Mouse (Mus musculus) cerebellum, postnatal 25 days (tissue): ENCODE data around the gene Sgo2b.
"Not testable (repeated sequence)": the region's sequence is repeated elsewhere in the genome, so short reads cannot be mapped to it uniquely, and the experiment has no call there.

Experiments
- DNase-seq, 2 experiments: peaks; one replicate each; pipeline ENCODE4 v3.0.0; 2021; ENCODE audit warnings: mixed read lengths in 2 of 2

The Sgo2b gene

DNA sequence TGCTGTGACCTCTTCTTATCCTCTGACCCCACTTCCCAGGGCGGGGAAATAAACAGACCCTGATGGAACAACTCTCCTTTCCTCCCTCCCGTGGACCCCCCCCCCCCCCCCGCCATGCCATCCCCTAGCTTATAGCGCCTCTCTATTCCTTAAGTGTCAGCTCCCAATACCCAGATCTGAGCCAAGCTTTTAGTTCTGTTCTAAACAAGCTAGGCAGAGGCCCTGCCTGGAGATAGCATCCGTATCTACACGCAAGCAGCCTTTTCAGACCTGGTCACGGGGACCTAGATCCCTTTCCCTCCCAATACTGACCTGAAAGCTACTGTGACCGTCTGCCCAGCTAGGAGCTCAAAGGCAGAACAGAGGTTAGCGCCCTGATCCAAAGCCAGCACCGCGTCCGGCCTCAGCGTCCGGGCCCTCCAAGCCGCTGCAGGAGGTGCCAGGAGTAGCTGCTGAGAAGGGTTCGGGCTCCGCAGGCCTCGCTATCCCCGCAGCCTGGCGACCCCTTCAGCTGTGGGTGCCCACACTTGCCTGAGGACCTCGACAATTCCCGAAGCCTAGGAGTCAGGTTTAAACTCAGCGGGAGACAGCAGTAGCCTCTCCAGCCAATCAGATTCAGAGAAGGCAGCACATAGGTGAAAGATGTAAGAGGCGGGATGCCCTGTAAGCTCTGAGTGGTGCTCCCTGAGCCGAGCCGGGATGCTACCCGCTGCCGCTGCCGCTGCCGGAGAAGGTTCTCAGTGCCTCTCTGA, at the start of gene Sgo2b:
Gene Sgo2b, minus strand, starts transcription at position 623 of the 752 bp plus-strand sequence.
- DNase-seq, result peak; percentile 23

DNA sequence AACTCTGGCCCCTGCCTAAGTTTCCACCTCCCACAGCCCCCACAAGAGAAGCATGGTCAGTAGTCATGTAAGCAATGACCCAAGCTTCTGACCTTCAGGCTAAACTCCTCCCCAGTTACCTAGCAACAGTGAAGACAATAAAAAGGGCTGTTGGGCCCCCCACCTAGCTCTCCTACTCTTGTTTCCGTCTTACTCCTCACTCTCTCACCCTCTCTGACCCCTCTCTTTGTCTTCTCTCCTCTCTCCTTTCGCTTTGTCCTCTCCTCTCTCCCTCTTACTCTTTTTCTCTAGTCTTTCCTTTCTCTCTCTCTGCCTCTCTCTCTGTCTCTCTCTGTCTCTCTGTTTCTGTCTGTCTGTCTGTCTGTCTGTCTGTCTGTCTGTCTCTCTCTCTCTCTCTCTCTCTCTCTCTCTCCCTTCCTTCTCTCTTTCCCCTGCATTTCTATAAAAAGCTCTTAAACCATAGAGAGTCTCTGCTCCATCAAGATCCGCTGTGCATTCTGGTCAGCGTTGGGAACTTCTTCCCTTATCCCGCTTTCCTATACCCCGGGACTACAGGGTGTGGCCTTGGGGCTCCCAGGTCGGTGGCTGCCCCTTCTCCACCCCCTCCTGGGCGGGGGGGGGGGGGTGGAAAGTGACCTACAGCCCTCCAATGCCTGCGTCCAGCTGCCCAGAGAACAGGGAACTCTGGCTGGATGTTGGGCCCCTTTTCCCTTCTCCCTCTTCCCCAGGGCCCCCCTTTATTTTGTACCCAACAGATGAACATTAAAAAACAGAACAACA, 18.8 kb upstream of the Sgo2b start:
- DNase-seq, result not testable (repeated sequence)

GRCm38 (mm10) chr8:63961032-63961785, 9.2 kb upstream of the Sgo2b start:
- DNase-seq, result no peak

DNA sequence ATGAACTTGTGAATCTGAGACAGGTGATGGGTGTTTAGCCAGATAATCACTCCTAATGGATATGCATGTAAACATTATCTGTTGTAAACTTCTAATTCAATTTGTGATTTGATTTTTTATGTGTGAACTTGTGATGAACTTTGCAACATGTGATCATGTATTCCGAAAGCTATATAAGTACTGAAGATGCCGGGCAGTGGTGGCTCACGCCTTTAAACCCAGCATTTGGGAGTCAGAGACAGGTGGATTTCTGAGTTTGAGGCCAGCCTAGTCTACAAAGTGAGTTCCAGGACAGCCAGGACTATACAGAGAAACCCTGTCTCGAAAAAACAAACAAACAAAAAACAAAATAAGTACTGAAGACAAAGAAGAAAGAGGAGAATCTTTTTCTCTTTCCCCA, 1.8 kb upstream of the Sgo2b start:
- DNase-seq, result not testable (repeated sequence)

- DNase-seq, result no peak
Observed at GRCm38 (mm10) chr8:63933171-63933570, 18.9 kb downstream of the Sgo2b start.

DNA sequence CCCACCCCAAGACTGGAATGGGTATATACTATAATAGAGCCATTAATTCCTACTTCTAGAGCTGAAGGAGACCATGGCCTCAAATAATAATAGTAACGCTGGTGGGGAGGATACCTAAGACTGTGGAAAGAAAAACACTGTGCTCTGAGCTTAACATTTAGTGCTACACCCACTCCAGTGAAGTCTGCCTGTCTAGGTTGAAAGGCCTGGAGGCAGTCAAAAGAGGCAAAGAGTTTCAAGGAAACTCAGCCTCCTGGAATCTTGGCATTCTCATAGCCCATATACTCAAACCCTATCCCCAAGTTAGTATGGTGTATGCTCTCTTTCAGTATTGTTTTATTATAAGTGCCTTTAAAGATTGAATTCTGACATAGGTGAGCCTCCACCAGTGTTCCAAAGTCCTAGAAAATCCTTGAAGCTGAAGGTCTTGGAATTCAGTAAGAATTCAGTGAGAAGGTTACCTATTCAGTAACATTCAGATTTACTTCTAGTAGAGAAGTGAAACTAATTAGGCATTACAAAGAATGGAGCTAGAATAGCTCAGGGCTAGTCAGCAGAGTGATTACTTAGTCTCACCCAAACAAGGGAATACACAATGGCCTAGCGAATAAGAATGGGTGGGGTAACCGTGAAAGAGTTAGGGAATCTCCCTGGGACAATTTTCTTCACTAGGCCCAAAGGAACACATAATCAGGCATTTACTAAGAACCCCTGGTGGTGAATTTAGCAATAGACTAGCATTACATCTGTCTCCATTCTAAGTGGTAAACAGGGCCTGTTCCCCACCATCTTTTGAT, 22.5 kb downstream of the Sgo2b start:
- no peak for DNase-seq

DNA sequence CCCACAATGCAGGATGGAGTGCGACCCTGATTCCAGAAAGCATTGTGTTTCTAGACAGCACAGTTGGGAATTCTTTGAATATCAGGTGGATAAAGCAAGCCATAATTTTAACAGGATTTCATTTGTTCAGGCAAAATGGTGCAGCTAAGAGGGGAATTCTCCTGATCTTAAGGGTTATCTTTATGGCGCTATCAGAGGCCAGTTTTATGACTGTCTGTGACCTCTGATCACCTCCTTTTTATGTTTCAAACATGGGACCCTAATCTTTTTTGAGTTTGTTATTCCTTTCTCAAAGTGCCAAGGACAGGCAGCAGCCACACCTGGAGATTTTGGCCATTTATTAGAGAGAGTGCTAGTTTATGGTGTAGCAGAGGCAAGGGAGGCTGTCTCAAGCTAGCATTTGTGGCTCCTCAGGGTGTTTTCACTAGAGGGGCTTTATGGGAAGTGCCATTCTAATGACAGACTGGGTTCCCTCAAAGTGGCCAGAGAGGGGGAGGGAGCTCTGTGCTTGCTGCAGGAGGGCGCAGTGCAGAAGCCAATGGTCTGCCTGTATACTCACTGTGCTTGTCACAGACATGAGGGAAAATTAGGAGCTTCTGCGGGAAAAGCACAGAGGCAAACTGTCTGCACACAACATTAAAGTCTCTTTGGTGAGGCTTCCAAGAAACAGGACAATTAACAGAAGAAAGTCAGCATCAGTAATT, 30.6 kb downstream of the Sgo2b start:
- no peak for DNase-seq

- no peak for DNase-seq
Observed at GRCm38 (mm10) chr8:63895096-63895495, 57.0 kb downstream of the Sgo2b start.

DNA sequence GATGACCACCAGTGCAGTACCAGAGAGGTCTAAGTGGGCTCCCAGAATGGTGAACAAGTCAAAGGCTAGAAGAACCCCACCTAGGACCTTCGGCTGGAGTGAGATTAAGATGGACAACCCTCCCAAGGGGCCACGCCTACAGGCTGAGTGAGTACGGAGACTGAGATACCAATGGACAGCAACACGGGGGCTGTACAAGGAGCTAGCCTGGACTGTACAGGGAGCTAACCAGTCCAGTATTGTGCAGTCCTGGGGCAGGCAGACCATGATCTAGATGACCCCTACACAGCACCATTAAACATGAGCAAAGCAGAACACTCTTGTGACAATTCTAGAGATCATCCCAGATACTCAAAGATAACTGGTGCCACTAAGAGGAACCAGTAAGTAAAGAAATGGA, 73.7 kb downstream of the Sgo2b start:
- DNase-seq, result no peak

GRCm38 (mm10) chr8:63877393-63877792, 74.7 kb downstream of the Sgo2b start:
- DNase-seq, result peak; percentile 50 to 78

GRCm38 (mm10) chr8:63876949-63877348, 75.1 kb downstream of the Sgo2b start:
- no peak for DNase-seq
